Mouse (Mus musculus): ENCODE results near the gene Itk.

DNA sequence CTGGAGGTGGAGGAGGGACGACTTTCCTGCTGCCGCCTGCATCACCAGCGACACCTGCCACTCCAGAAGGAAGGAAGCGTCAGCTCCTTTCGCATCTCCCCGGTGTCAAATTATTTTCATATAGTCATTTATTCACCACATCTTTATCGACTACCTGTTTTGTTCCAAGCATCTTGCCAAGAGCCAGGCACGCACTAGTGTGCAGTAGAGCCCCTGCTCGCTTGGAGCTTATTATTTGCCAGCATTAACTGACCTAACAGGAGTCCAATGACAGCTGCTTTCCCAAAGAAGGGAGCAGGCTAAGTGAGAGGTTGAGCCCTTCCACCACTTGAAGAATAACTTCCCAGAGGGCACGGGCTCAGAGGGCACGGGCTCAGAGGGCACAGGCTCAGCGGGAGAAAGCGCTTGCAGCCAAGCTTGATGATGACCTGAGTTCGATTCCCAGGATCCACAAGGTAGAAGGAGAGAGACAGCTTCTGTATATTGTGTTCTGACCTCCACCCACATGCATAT, 76.7 kb downstream of the Itk start, which contains the start of gene Cyfip2:
- TF ChIP-seq POLR2A (IDR thresholded peaks at IDR 0.05; ENCODE audit: borderline replicate concordance, extremely low read depth, insufficient read depth, insufficient read length, poor library complexity, severe bottlenecking) (no peak), CTCF (IDR thresholded peaks at IDR 0.05; ENCODE audit: borderline replicate concordance, extremely low read depth, insufficient read depth, insufficient read length) (no peak)
